Mouse (Mus musculus): ENCODE data around the gene Olfr47. TPM values are rescaled to one million over a fixed set of nuclear protein-coding genes. Genes with fewer than 3 reads are reported as not detected.

Gene Olfr47
- polyA plus RNA-seq, 1 experiment from 2014 or later, result not detected

- DNase-seq (ENCODE audit: low spot score) (no peak), ATAC-seq (ENCODE audit: low read depth) (no peak)
- H3K4me2 ChIP-seq (ENCODE audit: low read depth, low read length), result no peak overlapping the region
- H3K4me3 ChIP-seq (ENCODE audit: low read depth, low read length), result no peak overlapping the region
- H3K27me3 ChIP-seq (replicated peaks; ENCODE audit: control insufficient read depth, insufficient read depth, low read length), result no peaks in the 10 kb centered on the region
- WGBS, result 91% methylated on average over 5 of the region's 5 CpGs
- H3K9ac ChIP-seq (ENCODE audit: low read depth, low read length), result no peak overlapping the region
- H3K36me3 ChIP-seq (ENCODE audit: control insufficient read depth, insufficient read depth, low read length), result peaks cover 18% of the 10 kb centered on the region; the same call in 1 of the 2 replicates
- no peaks in the 10 kb centered on the region for H3K9me3 ChIP-seq (ENCODE audit: control insufficient read depth, low read length)
- H3K4me1 ChIP-seq (ENCODE audit: control insufficient read depth, insufficient read depth, low read length), result no peaks in the 10 kb centered on the region
- no peak overlapping the region for H3K27ac ChIP-seq (replicated peaks; ENCODE audit: low read depth, low read length)
These were observed 49.2 kb downstream of the Olfr47 start for GRCm38 (mm10) chr6:43280481-43280880.

Other genes starting within 250 kb of the Olfr47 start
- gene Olfr441, start 125.2 kb upstream of the Olfr47 start, polyA plus RNA-seq (2014; fragmentation: Nextera tagmentation; extraction: Ambion mirVana), result not detected in 2 replicates
- gene Olfr237-ps1, start 85.0 kb upstream of the Olfr47 start, polyA plus RNA-seq (2014; fragmentation: Nextera tagmentation; extraction: Ambion mirVana), result not detected in 2 replicates
- gene Olfr437, start 68.2 kb upstream of the Olfr47 start, polyA plus RNA-seq (2014; fragmentation: Nextera tagmentation; extraction: Ambion mirVana), result not detected in 2 replicates
- not detected in 2 replicates for gene Olfr13, start 59.4 kb upstream of the Olfr47 start, polyA plus RNA-seq (2014; fragmentation: Nextera tagmentation; extraction: Ambion mirVana)
- gene Olfr435, start 34.4 kb upstream of the Olfr47 start, polyA plus RNA-seq (2014; fragmentation: Nextera tagmentation; extraction: Ambion mirVana), result not detected in 2 replicates
- gene Olfr434, start 18.5 kb upstream of the Olfr47 start, polyA plus RNA-seq (2014; fragmentation: Nextera tagmentation; extraction: Ambion mirVana), result not detected in 2 replicates
- gene Arhgef5, start 34.1 kb downstream of the Olfr47 start, polyA plus RNA-seq (2014; fragmentation: Nextera tagmentation; extraction: Ambion mirVana), result 9.8 TPM in 2 replicates
- not detected in 2 replicates for gene Nobox, start 78.0 kb downstream of the Olfr47 start, polyA plus RNA-seq (2014; fragmentation: Nextera tagmentation; extraction: Ambion mirVana)